Mouse (Mus musculus) naive thymus-derived CD4-positive, alpha-beta T cell, adult 2 months (primary cell): ENCODE data around the gene Mrtfb.

Experiments
- DNase-seq: peaks from one replicate; pipeline ENCODE4 v3.0.0-alpha.2; 2011; ENCODE audit warnings: low read depth

The Mrtfb gene

DNA sequence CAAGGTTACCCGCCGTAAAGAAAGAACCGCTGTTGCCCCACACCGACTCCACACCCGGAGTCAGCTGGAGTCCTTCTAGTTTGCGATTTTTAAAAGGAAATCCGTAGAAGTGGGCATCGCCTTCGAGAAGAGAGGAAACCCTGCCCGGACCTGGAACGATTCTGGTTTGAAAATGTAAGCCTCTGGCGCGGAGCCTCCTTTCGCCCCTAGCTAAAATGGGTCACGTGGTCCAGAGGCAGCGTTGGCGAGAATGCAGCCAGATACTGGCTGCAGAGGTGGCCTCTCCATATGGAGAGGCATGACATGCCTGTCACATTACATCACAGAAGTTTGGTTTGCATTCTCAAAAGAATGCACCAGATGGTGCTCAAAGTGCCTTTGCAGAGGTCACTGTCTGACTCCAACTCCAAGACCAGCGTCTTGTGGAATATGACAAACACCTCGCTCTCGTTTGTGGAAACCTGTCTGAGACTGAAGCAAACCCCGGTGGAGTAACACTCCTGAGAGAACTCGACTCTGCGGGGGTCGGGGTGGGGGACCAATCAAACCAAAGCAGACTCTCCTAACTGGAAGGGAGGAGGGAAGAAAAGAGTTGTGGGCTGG, 181.6 kb downstream of the Mrtfb start:
- peak; percentile 61 for DNase-seq

GRCm38 (mm10) chr16:13440468-13440867, 184.2 kb downstream of the Mrtfb start:
- DNase-seq = peak; percentile 78

GRCm38 (mm10) chr16:13443764-13444163, 187.5 kb downstream of the Mrtfb start:
- no peak for DNase-seq

GRCm38 (mm10) chr16:13445461-13445860, 189.2 kb downstream of the Mrtfb start:
- DNase-seq = no peak

- DNase-seq = no peak
Observed at GRCm38 (mm10) chr16:13446488-13446887, 190.2 kb downstream of the Mrtfb start.

- no peak for DNase-seq
Observed at GRCm38 (mm10) chr16:13446971-13447283, 190.6 kb downstream of the Mrtfb start.

- peak; percentile 16 for DNase-seq
Observed at GRCm38 (mm10) chr16:13447284-13448050, 191.2 kb downstream of the Mrtfb start.

- peak; percentile 20 for DNase-seq
Observed at GRCm38 (mm10) chr16:13448051-13448705, 191.9 kb downstream of the Mrtfb start.

- no peak for DNase-seq
Observed at GRCm38 (mm10) chr16:13448706-13449090, 192.4 kb downstream of the Mrtfb start.

GRCm38 (mm10) chr16:13449491-13449890, 193.2 kb downstream of the Mrtfb start:
- DNase-seq = no peak

- DNase-seq = no peak
Observed at GRCm38 (mm10) chr16:13450831-13451230, 194.6 kb downstream of the Mrtfb start.

- no peak for DNase-seq
Observed at GRCm38 (mm10) chr16:13451991-13452390, 195.7 kb downstream of the Mrtfb start.

DNA sequence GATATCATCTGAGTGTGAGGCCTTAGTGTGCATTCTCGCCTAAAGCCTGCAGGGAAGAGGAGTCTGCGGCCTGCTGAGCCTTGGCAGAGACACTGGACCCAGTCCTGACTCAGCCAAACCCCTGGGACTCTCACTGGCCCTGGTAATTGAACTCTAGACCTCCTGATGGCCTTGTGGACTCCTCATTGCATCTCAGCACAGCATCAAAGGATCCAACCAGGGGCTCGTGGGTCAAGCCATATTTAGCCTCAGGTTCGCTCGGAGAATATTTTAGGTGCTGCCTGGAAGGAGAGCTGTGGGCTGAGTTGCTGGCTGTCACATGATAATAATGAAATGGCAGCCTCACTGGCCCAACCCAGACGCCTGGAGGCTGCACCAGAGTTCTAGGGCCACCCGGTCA, 196.4 kb downstream of the Mrtfb start:
- no peak for DNase-seq

- no peak for DNase-seq
Observed at GRCm38 (mm10) chr16:13454026-13454600, 197.8 kb downstream of the Mrtfb start.

DNA sequence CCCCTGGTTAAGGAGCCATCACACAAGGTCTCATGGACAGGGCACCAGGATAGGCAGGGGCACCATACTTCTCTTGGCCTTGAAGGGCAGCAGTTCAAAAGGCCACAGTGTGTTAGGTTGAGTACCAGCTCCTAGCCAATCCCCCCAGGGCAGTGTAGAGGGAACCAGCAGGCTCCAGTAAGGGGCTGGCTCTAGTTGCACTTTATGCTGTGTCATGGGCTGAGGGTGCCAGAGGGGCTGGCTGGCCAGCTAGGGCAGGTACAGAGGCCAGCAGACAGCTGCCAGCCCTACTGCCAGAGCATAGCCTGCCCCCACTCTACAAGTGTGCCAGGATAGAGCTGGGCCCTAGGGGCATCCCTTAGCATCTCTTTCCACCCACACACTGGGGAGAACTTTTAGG, 199.3 kb downstream of the Mrtfb start:
- no peak for DNase-seq

DNA sequence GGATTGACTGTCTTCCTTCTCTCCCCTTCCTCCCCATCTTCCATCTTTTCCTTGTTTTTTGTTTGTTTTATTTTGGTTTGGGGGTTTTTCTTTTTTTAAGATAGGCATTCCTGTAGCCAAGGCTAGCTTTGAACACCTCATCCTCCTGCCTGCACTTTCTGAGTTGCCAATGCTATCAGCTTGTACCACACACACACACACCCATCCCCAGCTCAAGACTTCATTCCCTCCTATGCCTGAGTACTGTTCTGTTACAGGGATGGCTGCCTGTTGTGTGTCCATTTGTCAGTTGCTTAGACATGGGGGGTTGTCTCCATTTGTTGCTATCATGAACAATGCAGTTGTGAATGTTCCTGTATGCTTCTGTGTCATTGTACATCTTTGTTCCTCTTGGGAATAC, 202.3 kb downstream of the Mrtfb start:
- DNase-seq = no peak

DNA sequence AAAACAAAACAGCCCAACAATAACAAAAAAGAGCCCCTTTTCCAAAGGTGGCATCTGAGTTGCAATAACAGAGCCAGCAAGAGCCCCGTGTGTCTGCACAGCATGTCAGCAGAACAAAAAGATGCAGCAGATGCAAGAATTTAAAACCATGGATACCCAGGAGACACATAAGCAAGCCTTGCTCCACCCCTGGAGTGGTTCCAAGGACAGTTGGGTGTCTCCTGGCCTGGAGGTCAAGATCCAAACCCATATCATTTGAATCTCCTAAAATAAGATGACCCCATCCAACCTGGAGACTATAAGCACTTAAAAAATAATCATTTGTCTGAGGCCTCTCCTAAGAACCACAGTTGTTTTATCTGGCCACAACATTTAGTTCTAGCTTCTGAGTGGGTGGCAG, 203.8 kb downstream of the Mrtfb start:
- DNase-seq = no peak

DNA sequence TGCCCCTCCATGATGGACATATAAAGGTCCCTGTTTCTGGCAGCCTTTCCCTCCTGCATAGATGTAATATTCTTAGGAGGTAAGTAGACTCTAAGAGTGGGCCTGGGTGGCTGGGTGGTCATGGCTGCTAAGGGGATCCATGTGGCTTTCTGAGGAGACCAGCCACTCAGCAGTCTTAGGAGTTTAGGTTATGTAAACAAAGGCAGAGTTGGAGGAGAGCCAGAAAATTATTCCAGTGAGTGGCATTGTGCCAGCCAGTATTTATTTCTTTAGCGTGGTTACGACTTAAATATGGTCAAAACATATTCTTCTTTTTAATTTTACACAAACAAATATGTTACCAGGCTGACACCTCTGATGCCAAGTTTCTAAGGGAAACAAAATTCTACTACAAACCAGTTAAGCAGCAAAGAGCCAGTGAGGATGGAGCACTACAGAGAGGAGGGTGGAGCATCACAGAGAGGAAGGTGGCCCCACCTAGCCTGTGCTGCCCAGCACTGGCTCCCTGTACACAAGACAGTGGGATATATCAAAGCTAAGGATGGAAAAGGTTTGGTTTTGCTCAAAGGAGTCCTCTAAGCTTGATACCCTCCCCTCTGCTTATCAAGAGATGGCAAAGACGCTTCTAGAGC, 204.6 kb downstream of the Mrtfb start:
- no peak for DNase-seq

DNA sequence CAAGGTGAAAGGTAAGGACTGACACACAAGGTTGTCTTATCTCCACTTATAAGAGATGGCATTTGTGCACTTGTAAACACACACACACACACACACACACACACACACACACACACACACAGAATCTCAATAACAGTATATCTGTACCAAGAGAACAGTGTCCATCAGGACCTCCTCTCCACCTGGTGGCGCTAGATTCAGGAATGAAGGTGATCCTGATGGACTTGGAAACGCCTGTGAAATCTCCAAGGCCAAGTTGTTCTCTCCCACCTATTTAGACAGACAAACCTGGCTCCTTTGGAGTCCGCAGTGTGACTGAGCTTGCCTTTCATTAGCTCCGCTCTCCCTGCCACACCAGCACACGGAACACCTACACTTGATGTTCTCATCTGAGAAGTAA, 208.4 kb downstream of the Mrtfb start:
- no peak for DNase-seq
